Mouse (Mus musculus) midbrain, embryonic 11.5 days (tissue): ENCODE data around the gene Gm49378. TPM values are rescaled to one million over a fixed set of nuclear protein-coding genes. Genes with fewer than 3 reads are reported as not detected.

ENCODE experiments used
- polyA plus RNA-seq: library from polyadenylated mRNA; unstranded; fragments of >200 nt; fragmentation: Nextera tagmentation; extraction: Ambion mirVana; gene quantifications from 2 replicates; pipeline ENCODE4 v1.2.1, GENCODE M21; 2014

Gene Gm49378
- polyA plus RNA-seq, 1 experiment from 2014 or later, result 1.8 TPM

Other genes with a start within 250 kb of the Gm49378 start
- gene Dhrs4, start 159.1 kb downstream of the Gm49378 start, polyA plus RNA-seq, result 33.9 and 34.8 TPM in 2 replicates
- 8.6 and 9.7 TPM in 2 replicates for gene Carmil3, start 147.2 kb downstream of the Gm49378 start, polyA plus RNA-seq
- 0.23 and 0.26 TPM in 2 replicates for gene Cpne6, start 127.5 kb downstream of the Gm49378 start, polyA plus RNA-seq
- gene Nrl, start 112.9 kb downstream of the Gm49378 start, polyA plus RNA-seq, result not detected in 2 replicates
- gene Pck2, start 97.6 kb downstream of the Gm49378 start, polyA plus RNA-seq, result 10.0 and 10.7 TPM in 2 replicates
- gene Dcaf11, start 77.9 kb downstream of the Gm49378 start, polyA plus RNA-seq, result 76.4 and 85.4 TPM in 2 replicates
- gene A730061H03Rik, start 77.5 kb downstream of the Gm49378 start, polyA plus RNA-seq, result 0.92 TPM in 1 of 2 replicates, not detected in the other
- not detected in 2 replicates for gene Fitm1, start 62.3 kb downstream of the Gm49378 start, polyA plus RNA-seq
- 111 and 114 TPM in 2 replicates for gene Psme1, start 59.8 kb downstream of the Gm49378 start, polyA plus RNA-seq
- gene Emc9, start 52.6 kb downstream of the Gm49378 start, polyA plus RNA-seq, result 8.1 and 8.4 TPM in 2 replicates
- gene Psme2, start 46.8 kb downstream of the Gm49378 start, polyA plus RNA-seq, result 189 and 202 TPM in 2 replicates
- gene Rnf31, start 46.2 kb downstream of the Gm49378 start, polyA plus RNA-seq, result 8.2 and 9.8 TPM in 2 replicates
- 5.8 and 6.3 TPM in 2 replicates for gene Irf9, start 34.3 kb downstream of the Gm49378 start, polyA plus RNA-seq
- gene Rec8, start 19.9 kb downstream of the Gm49378 start, polyA plus RNA-seq, result 2.6 and 3.5 TPM in 2 replicates
- gene Ipo4, start 1.9 kb downstream of the Gm49378 start, polyA plus RNA-seq, result 69.3 and 80.6 TPM in 2 replicates
- gene Tm9sf1, start 5.9 kb upstream of the Gm49378 start, polyA plus RNA-seq, result 56.6 and 58.1 TPM in 2 replicates
- gene Tssk4, start 12.3 kb upstream of the Gm49378 start, polyA plus RNA-seq, result 0.87 and 1.1 TPM in 2 replicates
- 61.9 and 66.2 TPM in 2 replicates for gene Mdp1, start 22.6 kb upstream of the Gm49378 start, polyA plus RNA-seq
- 55.4 and 61.8 TPM in 2 replicates for gene Gmpr2, start 34.0 kb upstream of the Gm49378 start, polyA plus RNA-seq
- 595 and 615 TPM in 2 replicates for gene Nedd8, start 34.2 kb upstream of the Gm49378 start, polyA plus RNA-seq
- 62.6 and 64.4 TPM in 2 replicates for gene Tinf2, start 43.9 kb upstream of the Gm49378 start, polyA plus RNA-seq
- gene Tgm1, start 76.0 kb upstream of the Gm49378 start, polyA plus RNA-seq, result 0.27 and 0.59 TPM in 2 replicates
- gene Rabggta, start 84.4 kb upstream of the Gm49378 start, polyA plus RNA-seq, result 22.0 TPM in 2 replicates
- gene Dhrs1, start 107.8 kb upstream of the Gm49378 start, polyA plus RNA-seq, result 69.5 and 70.5 TPM in 2 replicates
- gene Nop9, start 107.8 kb upstream of the Gm49378 start, polyA plus RNA-seq, result 46.2 and 47.4 TPM in 2 replicates
- gene Cideb, start 120.6 kb upstream of the Gm49378 start, polyA plus RNA-seq, result 0.18 and 0.22 TPM in 2 replicates
- 0.12 and 0.40 TPM in 2 replicates for gene Ltb4r2, start 123.5 kb upstream of the Gm49378 start, polyA plus RNA-seq
- gene Ltb4r1, start 128.1 kb upstream of the Gm49378 start, polyA plus RNA-seq, result not detected in 2 replicates
- gene Adcy4, start 146.2 kb upstream of the Gm49378 start, polyA plus RNA-seq, result 4.9 and 5.8 TPM in 2 replicates
- 4.0 and 4.5 TPM in 2 replicates for gene Ripk3, start 151.0 kb upstream of the Gm49378 start, polyA plus RNA-seq
- 9.9 and 11.5 TPM in 2 replicates for gene Nfatc4, start 185.2 kb upstream of the Gm49378 start, polyA plus RNA-seq
- 10.7 and 12.0 TPM in 2 replicates for gene Nynrin, start 216.1 kb upstream of the Gm49378 start, polyA plus RNA-seq
- gene Cbln3, start 246.5 kb upstream of the Gm49378 start, polyA plus RNA-seq, result 0.03 and 0.23 TPM in 2 replicates
- gene Khnyn, start 247.1 kb upstream of the Gm49378 start, polyA plus RNA-seq, result 8.5 and 8.7 TPM in 2 replicates